Mouse (Mus musculus) cerebral cortex, adult 2 months (tissue): ENCODE data around the gene Ramp1.

Experiments
- WGBS: fragments of 180-500 bp; shearing (Covaris S2); methylation state at CpG from one replicate; pipeline ENCODE4 v1.1.7; 2018; 5-methylcytosine and 5-hydroxymethylcytosine counted together

The Ramp1 gene

DNA sequence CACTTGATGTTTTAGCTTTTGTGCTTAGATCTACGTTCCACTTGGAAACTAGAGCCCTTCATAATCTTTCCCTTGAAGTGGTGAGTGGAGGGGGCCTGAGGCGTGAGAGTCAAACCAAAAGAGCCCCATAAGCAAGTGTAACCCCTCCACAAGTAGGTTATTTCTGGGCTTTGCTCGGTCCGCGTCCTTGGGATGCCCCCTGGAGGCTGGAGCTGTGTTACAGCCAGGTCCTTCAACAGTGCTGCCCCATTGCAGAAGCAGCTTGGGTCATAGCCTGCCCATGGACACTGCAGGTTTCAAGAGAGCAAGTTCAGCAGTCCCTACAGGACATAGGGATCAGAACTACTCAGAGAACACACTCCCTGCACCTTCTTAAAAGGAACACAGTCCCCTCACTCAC is 59.5 kb downstream of the Ramp1 start:
- WGBS = 27% methylated on average over 5 of the region's 5 CpGs

DNA sequence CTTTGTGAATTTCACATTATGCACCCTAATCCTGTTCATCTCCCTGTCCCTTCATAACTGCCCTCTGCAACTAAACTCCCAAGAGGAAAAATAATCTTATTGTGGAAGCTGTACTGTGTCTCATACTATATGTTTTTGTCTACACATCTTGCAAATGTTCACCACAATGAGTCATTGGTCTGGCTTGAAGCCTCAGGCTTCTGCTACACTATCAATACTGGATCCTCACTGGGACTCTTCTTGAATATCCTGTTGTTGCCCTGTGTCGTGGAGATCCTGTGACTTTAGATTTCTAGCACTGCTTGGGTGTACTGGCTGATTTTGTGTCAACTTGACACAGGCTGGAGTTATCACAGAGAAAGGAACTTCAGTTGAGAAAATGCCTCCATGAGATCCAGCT is 60.2 kb downstream of the Ramp1 start:
- WGBS = 60% methylated on average over 1 of the region's 1 CpGs

DNA sequence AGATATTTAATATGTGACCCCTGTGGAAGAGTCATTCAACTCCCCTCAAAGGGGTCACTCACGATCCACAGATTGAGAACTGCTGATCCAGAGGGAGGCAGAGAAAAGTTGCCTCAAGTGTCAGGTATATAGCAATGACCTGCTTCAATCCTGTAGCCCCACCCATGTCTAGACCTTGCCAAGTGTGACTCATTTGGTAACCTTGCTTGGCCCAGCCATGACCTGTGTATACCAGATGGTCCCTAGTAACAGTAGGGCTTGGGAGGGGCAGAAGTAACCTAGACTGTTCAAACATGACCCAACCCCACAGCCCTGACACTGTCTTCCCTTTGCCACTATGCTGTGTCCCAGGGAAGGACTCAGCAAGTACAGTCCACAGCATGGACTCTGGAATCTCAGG is 61.1 kb downstream of the Ramp1 start:
- WGBS = 85% methylated on average over 1 of the region's 1 CpGs

DNA sequence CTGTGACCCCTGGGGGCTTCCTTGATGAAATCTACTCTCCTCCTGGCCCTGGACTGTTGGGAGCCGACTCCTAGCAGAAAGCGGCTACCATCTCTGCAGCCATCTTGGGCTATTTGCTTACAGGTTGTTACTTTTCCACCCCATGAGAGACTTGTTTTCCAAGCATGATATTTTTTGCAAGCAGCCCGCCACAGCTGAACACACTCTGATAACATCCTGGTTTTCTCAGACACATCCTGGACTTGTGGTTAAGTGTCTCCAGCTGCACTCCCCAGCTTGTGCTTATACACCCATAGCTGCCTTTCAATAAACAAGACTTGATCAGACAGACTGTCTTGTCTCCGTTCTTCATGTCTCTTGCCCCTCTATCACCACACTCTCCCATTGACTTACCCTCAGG is 61.6 kb downstream of the Ramp1 start:
- WGBS = 84% methylated on average over 4 of the region's 4 CpGs

DNA sequence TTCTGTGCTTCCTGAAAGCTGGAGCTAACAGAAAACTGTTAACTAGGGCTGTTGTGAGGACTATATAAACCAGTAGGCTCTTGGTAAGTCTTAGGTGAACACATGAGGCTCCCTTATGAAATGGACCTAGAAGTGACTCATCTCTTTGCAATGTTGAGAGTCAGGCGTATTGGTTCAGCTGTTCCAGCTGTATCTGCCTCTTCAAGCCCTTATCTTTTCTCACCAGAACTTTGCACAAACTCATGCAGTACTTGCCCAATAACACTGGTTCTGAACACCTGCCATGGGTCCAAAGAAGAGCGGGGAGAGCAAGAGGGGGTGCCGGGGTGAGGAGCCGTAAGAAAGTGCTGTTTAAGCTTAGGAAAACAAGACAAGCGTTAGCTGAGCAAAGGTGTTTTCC is 68.6 kb downstream of the Ramp1 start:
- 90% methylated on average over 5 of the region's 5 CpGs for WGBS

DNA sequence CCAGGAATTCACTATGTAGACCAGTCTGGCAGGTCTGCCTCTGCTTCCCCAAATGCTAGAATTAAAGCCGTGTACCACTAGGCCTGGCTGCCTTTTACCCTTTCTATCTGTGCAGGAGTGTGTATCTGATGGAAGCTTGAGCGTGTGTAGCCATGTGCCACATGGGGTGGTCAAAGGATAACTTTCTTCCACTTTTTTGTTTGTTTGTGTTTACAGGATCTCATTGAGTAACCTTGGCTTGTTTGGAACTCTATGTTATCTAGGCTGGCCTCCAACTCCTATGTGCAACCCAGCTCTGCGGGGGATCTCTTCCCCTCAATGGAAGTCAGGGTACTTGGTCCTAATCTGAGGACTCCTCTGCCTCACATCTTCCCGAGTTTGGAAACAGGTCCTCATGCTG is 69.3 kb downstream of the Ramp1 start:
- WGBS = 44% methylated on average over 4 of the region's 4 CpGs

DNA sequence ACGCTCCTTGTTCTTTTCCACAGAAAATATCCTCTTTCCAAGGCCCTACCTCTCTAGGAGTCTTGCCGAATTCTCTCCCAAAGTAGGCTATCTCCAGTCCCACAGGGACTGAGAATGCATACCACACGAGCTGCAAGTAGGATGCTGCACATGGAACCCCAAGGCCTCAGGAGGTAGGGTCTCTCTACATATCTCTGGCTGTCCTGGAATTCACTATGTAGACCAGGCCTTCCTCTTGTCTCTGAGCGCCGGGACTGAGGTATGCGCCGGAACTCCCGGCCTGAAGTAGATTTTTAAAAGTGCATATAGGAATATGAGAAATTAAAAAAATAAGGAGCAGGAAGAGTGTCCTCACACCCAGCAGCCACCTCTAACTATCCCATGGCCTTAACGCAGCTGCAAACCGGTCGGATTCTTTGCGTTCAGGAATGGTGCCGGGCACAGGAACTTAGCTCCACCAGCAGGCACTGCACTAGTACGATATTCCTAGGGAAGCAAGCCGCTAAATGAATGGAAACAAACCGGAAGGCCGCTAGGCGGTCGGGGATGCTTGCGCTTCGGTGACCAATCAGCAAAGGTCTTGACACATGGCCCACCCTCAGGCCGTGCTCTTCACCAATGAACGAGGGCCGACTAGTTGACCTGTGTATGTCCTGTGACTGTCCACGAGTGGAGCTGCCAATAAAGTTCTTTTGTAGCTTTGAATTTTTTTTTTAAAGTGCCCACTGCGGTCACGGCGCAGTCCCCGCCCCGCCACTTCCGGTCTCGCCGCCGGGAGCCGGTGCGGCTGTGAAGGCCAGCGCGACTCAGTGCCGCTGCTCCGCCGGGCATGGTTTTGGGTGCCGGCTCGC is 70.2 kb downstream of the Ramp1 start, which contains the start of gene Ube2f:
Gene Ube2f (plus strand): TSS at position 741 of the 851 bp plus-strand sequence.
- WGBS = under 1% methylated on average over 43 of the region's 43 CpGs

DNA sequence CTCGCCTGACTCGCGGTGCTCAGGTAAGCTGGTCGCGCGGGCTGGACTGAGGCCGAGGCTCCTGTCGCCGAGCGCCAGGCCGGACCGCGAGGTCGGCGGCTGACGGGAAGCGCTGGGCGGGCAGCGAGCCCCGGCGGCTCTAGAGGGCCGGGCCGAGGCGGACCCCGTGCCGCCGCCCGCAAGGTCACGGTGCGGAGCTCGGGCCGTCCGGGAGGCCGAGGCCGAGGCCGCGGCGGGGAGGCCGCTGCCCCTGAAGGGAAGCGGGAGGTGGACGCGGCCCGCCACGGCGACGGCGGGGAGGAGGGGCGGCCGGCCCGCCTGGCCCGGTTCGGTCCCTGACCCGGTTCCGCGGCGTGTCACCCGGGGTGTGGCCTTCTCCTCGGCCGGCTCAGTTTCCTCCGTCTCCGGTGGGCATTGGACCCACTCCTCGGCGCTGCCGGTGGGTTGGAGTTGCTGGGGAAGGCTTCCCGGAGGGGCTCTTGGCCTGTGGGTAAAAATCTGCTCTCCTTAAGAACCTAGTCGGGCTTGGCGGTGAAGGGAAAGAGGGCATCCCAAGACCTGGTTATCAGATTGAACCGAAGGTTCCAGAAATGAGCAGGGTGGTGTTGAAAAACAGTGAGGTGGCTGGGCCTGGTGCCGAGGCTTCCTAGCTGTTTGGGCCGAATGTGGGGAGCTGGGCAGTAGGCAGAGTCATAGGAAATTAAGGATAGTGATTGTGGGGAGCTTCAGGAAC is 71.0 kb downstream of the Ramp1 start:
- under 1% methylated on average over 70 of the region's 70 CpGs for WGBS

DNA sequence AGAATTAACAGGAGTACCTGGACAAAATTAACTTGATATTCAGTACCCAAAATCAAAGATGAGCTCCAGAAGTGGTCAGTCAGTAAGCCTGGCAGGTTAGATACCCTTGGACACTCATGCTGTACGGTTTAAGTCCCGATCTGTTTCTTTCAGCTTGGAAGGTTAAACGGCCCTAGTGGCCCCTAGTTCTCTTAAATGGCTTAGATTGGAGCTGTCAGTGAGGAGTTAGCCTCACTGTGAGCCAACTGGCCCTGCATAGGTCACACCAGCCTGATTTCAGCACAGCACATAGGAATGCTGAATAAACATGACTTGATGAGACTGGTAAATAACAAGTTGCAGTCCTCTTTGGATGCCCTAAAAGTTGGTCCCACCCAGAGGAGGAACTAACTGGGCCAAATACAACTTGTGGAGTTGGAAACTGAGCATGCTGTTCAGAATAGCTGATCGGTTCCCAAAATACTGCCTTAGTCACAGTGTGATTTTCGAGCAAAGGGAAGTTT is 71.6 kb downstream of the Ramp1 start:
- 15% methylated on average over 5 of the region's 5 CpGs for WGBS

DNA sequence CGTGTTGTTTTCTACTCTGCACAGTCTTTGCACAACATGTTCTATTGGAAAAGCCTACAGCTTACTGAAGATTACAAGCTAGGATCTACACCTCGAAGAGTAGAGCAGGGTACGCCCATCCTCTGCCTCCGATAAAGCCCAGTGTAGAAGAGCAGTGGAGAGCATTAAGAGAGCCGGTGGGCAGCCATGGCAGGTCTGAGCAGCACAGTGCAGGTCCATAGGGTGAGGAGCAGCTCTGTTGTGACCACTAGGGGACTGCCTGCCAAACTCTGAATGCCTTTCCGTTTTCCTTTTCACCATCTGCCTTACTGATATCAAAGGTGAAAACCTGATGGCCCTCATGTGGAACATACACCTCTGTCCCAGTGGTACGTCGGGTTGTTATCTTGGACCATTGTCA is 72.3 kb downstream of the Ramp1 start:
- 56% methylated on average over 8 of the region's 8 CpGs for WGBS

DNA sequence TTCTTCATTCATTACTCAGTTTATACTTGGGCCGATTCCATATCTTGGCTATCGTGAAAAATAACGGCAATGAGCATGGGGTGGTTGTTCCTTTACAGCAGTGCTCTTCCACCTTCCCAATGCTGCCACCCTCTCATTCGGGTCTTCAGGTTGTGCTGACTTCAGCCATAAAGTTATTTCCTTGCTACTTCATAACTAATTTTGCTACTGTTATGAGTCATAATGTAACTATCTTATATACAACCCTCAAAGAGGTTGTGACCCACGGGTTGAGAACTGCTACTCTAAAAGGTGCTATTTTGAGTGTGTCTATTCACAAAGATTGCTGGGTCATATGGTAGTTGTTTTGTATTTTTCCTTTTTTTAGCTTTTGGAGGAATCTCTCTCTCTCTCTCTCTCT is 80.2 kb downstream of the Ramp1 start:
- 81% methylated on average over 5 of the region's 5 CpGs for WGBS

DNA sequence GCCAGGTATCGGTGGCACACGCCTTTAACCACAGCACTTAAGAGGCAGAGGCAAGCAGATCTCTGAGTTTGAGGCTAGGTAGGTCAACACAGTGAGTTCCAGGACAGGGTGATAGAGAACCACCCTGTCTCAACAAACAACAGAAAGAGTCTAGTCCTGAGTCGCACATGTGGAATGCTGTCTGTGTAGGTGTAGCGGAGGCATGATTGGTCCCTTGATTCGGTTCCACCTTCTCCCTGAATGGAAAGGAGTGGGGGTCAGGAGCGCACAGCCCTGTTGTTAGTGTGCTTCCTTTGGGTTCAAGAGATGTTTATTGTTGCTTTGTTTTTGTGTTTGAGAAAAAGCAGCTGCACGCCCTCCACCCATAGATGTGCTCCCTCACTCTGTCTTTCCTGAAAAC is 82.9 kb downstream of the Ramp1 start:
- 85% methylated on average over 7 of the region's 7 CpGs for WGBS

DNA sequence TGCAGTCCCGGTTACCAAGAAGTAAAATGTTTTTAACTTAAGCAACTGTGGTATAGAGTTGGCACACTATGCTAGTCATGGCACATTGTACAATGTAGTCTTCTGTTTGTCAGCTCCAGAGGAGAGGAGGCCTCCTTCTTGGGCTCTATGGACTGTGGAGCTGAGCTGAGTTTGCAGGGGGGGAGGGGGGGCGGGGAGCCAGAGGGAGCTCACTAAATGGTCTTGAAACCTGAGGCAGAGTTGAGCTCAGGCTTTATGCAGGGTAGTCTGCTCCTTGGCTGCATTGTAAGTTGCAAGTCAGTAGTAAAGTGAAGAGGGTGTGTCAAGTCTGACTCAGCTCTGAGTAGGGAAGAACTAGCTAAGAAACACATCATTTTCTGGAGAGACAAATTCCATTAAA is 92.6 kb downstream of the Ramp1 start:
- 57% methylated on average over 2 of the region's 2 CpGs for WGBS
